Mouse (Mus musculus) CH12.LX (cell line): Measurements from ENCODE around the gene Morc2a. TPM values are rescaled to one million over a fixed set of nuclear protein-coding genes. Genes with fewer than 3 reads are reported as not detected.

Source experiments
- DNase-seq: peaks from one replicate; pipeline ENCODE4 v3.0.0-alpha.2; 2013; ENCODE audit errors: extremely low read depth
- H3K27ac ChIP-seq: 2 replicates; pipeline ENCODE4 v1.5.1; 2012; ENCODE audit warnings: low read depth, mild to moderate bottlenecking, control low read depth, moderate library complexity; ENCODE audit not compliant: insufficient read depth
- H3K27me3 ChIP-seq: replicated peaks from 2 replicates; pipeline ENCODE3; 2012; ENCODE audit warnings: inconsistent platforms
- H3K36me3 ChIP-seq, 2 experiments: replicated peaks in 1 of 2; 2 replicates each; pipeline versions ENCODE3 to v1.6.1; 2012; ENCODE audit warnings: inconsistent platforms in 1 of 2, low read length in 1 of 2, mild to moderate bottlenecking in 1 of 2, mixed read lengths in 1 of 2, moderate library complexity in 1 of 2; ENCODE audit not compliant: control insufficient read depth in 1 of 2, insufficient read depth in 1 of 2
- H3K4me1 ChIP-seq, 2 experiments: 2 replicates each; pipeline ENCODE4 v1.6.1; 2012; ENCODE audit warnings: inconsistent platforms in 1 of 2, moderate library complexity in 1 of 2; ENCODE audit not compliant: insufficient read depth in 2 of 2, control insufficient read depth in 1 of 2
- H3K4me2 ChIP-seq: 2 replicates; pipeline ENCODE4 v1.6.1; 2012; ENCODE audit warnings: low read depth, mild to moderate bottlenecking, control low read depth; ENCODE audit not compliant: poor library complexity, insufficient read depth, severe bottlenecking
- H3K4me3 ChIP-seq, 3 experiments: fragments of 150-350 bp in 1 of 3; sonication (generic) in 1 of 3; replicated peaks in 1 of 3; 2 replicates each; pipeline versions ENCODE3 to v1.5.1; 2011 to 2012; ENCODE audit warnings: low read depth in 2 of 3, low read length in 2 of 3, mild to moderate bottlenecking in 2 of 3, moderate library complexity in 2 of 3, control low read depth in 1 of 3, improper control_type of control experiment in 1 of 3, inconsistent platforms in 1 of 3, mixed read lengths in 1 of 3; ENCODE audit not compliant: poor library complexity in 1 of 3
- H3K79me2 ChIP-seq: replicated peaks from 2 replicates; pipeline ENCODE4 v1.6.1; 2012; ENCODE audit warnings: mild to moderate bottlenecking, moderate library complexity; ENCODE audit not compliant: control insufficient read depth, poor library complexity, insufficient read depth, severe bottlenecking; ENCODE audit errors: extremely low read depth
- H3K9ac ChIP-seq: 2 replicates; pipeline ENCODE4 v1.6.1; 2012; ENCODE audit warnings: low read depth, mild to moderate bottlenecking, control low read depth, moderate library complexity; ENCODE audit not compliant: insufficient read depth
- H3K9me3 ChIP-seq: replicated peaks from 2 replicates; pipeline ENCODE3; 2012; ENCODE audit warnings: low read length, inconsistent platforms, mixed read lengths
- CHD1 ChIP-seq: IDR thresholded peaks from 2 replicates; pipeline ENCODE4 v1.6.1; 2012; ENCODE audit warnings: low read depth, low read length, improper control_type of control experiment, inconsistent platforms
- CHD2 ChIP-seq: IDR thresholded peaks from 2 replicates; pipeline ENCODE4 v1.6.1; 2011; ENCODE audit warnings: low read length, improper control_type of control experiment
- CTCF ChIP-seq, 2 experiments: IDR thresholded peaks in 1 of 2; conservative IDR thresholded peaks in 1 of 2; 2 replicates each; pipeline ENCODE4 v1.5.1; 2011 to 2012; ENCODE audit warnings: low read depth in 2 of 2, low read length in 2 of 2, improper control_type of control experiment in 1 of 2, inconsistent platforms in 1 of 2, mild to moderate bottlenecking in 1 of 2, moderate library complexity in 1 of 2
- E2F4 ChIP-seq: IDR thresholded peaks from 2 replicates; pipeline ENCODE4 v1.6.1; 2011; ENCODE audit warnings: low read depth, low read length, improper control_type of control experiment; ENCODE audit not compliant: insufficient replicate concordance
- ETS1 ChIP-seq: conservative IDR thresholded peaks from 2 replicates; pipeline ENCODE4 v1.6.1; 2012; ENCODE audit warnings: low read depth, mild to moderate bottlenecking, inconsistent platforms, low read length, improper control_type of control experiment, moderate library complexity
- MAX ChIP-seq: IDR thresholded peaks from 2 replicates; pipeline ENCODE4 v1.6.1; 2011; ENCODE audit warnings: low read length, improper control_type of control experiment
- MAZ ChIP-seq: IDR thresholded peaks from 2 replicates; pipeline ENCODE4 v1.6.1; 2012; ENCODE audit warnings: low read depth, mild to moderate bottlenecking, inconsistent platforms, low read length, improper control_type of control experiment, moderate library complexity
- MXI1 ChIP-seq: IDR thresholded peaks from 2 replicates; pipeline ENCODE4 v1.6.1; 2011; ENCODE audit warnings: mild to moderate bottlenecking, low read depth, low read length, improper control_type of control experiment
- POLR2A ChIP-seq: IDR thresholded peaks from 2 replicates; pipeline ENCODE4 v1.6.1; 2011; ENCODE audit warnings: low read depth, mild to moderate bottlenecking, improper control_type of control experiment, low read length
- RAD21 ChIP-seq: IDR thresholded peaks from 2 replicates; pipeline ENCODE4 v1.6.1; 2011; ENCODE audit warnings: low read depth, mild to moderate bottlenecking, low read length, improper control_type of control experiment, moderate library complexity
- RCOR1 ChIP-seq: conservative IDR thresholded peaks from 2 replicates; pipeline ENCODE4 v1.6.1; 2012; ENCODE audit warnings: low read depth, mild to moderate bottlenecking, inconsistent platforms, low read length, improper control_type of control experiment
- SIN3A ChIP-seq: IDR thresholded peaks from 2 replicates; pipeline ENCODE4 v1.6.1; 2012; ENCODE audit warnings: low read length, improper control_type of control experiment, inconsistent platforms
- SMC3 ChIP-seq: IDR thresholded peaks from 2 replicates; pipeline ENCODE4 v1.6.1; 2011; ENCODE audit warnings: low read depth, low read length, improper control_type of control experiment
- TBP ChIP-seq: conservative IDR thresholded peaks from 2 replicates; pipeline ENCODE4 v1.6.1; 2011; ENCODE audit warnings: low read depth, low read length, improper control_type of control experiment
- TCF12 ChIP-seq: IDR thresholded peaks from 2 replicates; pipeline ENCODE4 v1.6.1; 2014; ENCODE audit warnings: low read depth, mild to moderate bottlenecking, inconsistent platforms, low read length, improper control_type of control experiment
- USF1 ChIP-seq: IDR thresholded peaks from 2 replicates; pipeline ENCODE4 v1.6.1; 2014; ENCODE audit warnings: low read depth, mild to moderate bottlenecking, inconsistent platforms, low read length, improper control_type of control experiment
- USF2 ChIP-seq: conservative IDR thresholded peaks from 2 replicates; pipeline ENCODE4 v1.6.1; 2011; ENCODE audit warnings: low read depth, low read length, improper control_type of control experiment
- ZC3H11A ChIP-seq: IDR thresholded peaks from 2 replicates; pipeline ENCODE4 v1.6.1; 2012; ENCODE audit warnings: low read depth, mild to moderate bottlenecking, inconsistent platforms, low read length, improper control_type of control experiment
- ZKSCAN1 ChIP-seq: IDR thresholded peaks from 2 replicates; pipeline ENCODE4 v1.6.1; 2012; ENCODE audit warnings: low read depth, inconsistent platforms, low read length, improper control_type of control experiment, borderline replicate concordance
- ZMIZ1 ChIP-seq: IDR thresholded peaks from 2 replicates; pipeline ENCODE4 v1.6.1; 2012; ENCODE audit warnings: low read depth, mild to moderate bottlenecking, inconsistent platforms, low read length, improper control_type of control experiment
- dilution Hi-C: fragments of 300-500 bp; cut with MboI; formaldehyde crosslinking; loops from 2 replicates; pipeline ENCODE4 v1.14.3; 2020; ENCODE audit warnings: low sequenced_read_pairs; ENCODE audit not compliant: extremely low pct_unique_long_range_greater_than_20kb, extremely low pct_ligation_motif_present
- in situ Hi-C: fragments of 300-500 bp; cut with MboI; formaldehyde crosslinking; loops from 3 replicates; pipeline ENCODE4 v1.14.3; 2019; ENCODE audit warnings: low sequenced_read_pairs, low pct_ligation_motif_present, low pct_unique_long_range_greater_than_20kb, mixed read lengths
- polyA plus RNA-seq: library from polyadenylated mRNA; unstranded; fragments of >175 nt; gene quantifications from 2 replicates; pipeline ENCODE4 v1.2.1, GENCODE M21; 2012; ENCODE audit warnings: low read depth; ENCODE audit not compliant: insufficient read length
- total RNA-seq, 2 experiments: library from RNA; depleted of rRNA; stranded (reverse); fragments of 300-350 nt in 1 of 2; fragments of >200 nt in 1 of 2; gene quantifications; 2 replicates each; pipeline ENCODE4 v1.2.3; 2012 to 2014

The Morc2a gene
- total and polyA plus RNA-seq, 3 experiments, result 28.1 to 44.1 (median 28.2) TPM

DNA sequence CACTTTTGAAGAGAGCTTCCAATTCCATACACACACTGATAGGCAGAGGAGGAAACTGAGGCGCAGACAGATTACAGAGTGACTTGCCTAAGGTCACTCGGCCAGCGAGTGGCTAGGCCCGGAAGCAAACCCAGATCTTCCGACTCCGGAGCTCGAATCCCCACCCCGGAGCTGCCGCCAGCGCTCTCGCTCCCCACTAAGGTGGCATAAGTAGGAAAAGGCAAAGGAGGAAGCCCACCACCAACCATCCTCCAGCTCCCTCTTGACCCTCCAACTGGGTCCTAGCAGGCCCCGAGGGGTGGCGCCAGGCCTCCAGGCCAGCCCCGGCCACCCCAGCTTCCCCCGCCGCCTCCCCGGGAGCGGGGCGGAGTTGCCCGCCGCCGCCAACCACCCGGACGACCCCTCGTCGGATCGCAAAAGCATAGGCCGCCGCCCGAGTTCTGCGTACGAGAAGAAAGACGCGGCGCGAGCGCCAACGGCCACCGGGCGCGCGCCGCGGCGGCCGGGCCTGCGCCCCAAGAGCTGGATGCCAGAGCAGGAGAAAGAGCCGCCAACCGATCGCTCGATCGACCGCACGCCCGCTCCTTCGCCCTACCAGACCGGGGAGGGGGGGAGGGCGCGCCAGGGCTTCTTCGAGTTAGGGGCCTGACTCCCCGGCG lies 557 bp upstream of the Morc2a start (continued):
- TF ChIP-seq ZKSCAN1 (no peak), RCOR1 (no peak), MXI1 (peak; percentile 55; the same call in 1 of the 2 replicates), ZMIZ1 (no peak), POLR2A (no peak), MAX (no peak), SMC3 (no peak), TCF12 (no peak)

- Histone ChIP-seq H3K4me2 (peak overlapping the region; percentile 47; the same call in 1 of the 2 replicates), H3K4me3 (peak overlapping the region in 2 of 3 experiments; percentile 72 to 92), H3K27me3 (no peaks in the 10 kb centered on the region), H3K27ac (no peak overlapping the region), H3K4me1 (peaks cover 0 to 37% of the 10 kb centered on the region in 2 experiments; a peak in 2 of 4 replicates), H3K9ac (peak overlapping the region; percentile 49), H3K36me3 (peaks cover 8 to 28% of the 10 kb centered on the region in 2 experiments), H3K9me3 (peaks cover 16% of the 10 kb centered on the region), H3K79me2 (peaks cover 42% of the 10 kb centered on the region)
- in situ Hi-C loops, result no loop called here
- no peak for DNase-seq
- TF ChIP-seq CTCF (conservative IDR thresholded peaks at IDR 0.05 in 1 of 2, IDR thresholded peaks at IDR 0.05 in 1 of 2; ENCODE audit: low read depth in 2 of 2, low read length in 2 of 2) (no peak), E2F4 (no peak), RAD21 (no peak), CHD2 (no peak), ZC3H11A (no peak), ETS1 (no peak), SIN3A (peak; percentile 42; the same call in 1 of the 2 replicates), ZMIZ1 (no peak), TBP (no peak), CHD1 (peak; percentile 80; the same call in 1 of the 2 replicates), USF1 (no peak), MAZ (no peak), USF2 (no peak), MXI1 (0 out of 2 replicates have a peak, but pooled peaks have one; percentile 17)
- dilution Hi-C loops, result no loop called here
These were observed 1.1 kb downstream of the Morc2a start for GRCm38 (mm10) chr11:3650141-3650540.
